Mouse (Mus musculus) induced T-regulatory cell, adult 2 months (primary cell): ENCODE data around the gene Cntn6.

ENCODE experiments used
- DNase-seq: peaks from one replicate; pipeline ENCODE4 v3.0.0-alpha.2; 2012; ENCODE audit warnings: low read depth

Gene Cntn6

GRCm38 (mm10) chr6:104761226-104761625, 268.6 kb downstream of the Cntn6 start:
- DNase-seq = no peak

DNA sequence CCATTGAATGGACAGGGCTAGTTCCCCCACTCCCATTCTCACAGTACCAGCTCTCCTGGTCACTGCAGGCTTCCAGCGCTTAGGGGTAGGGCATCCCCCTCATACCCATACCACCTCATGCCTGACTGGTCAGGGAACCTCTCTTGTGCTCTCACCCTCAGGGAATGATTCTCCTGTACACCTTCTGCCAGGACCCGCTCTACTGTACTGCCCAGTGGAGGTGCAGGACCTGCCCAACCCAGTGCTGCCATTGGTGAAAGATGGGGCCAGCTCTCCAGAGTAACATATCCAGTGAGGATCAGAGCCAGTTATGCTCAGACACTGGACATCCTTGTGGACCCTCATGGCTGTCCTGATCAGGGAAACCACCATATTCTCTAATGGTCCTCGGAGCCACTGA, 291.3 kb downstream of the Cntn6 start:
- no peak for DNase-seq

- no peak for DNase-seq
Observed at GRCm38 (mm10) chr6:104787502-104787901, 294.9 kb downstream of the Cntn6 start.

DNA sequence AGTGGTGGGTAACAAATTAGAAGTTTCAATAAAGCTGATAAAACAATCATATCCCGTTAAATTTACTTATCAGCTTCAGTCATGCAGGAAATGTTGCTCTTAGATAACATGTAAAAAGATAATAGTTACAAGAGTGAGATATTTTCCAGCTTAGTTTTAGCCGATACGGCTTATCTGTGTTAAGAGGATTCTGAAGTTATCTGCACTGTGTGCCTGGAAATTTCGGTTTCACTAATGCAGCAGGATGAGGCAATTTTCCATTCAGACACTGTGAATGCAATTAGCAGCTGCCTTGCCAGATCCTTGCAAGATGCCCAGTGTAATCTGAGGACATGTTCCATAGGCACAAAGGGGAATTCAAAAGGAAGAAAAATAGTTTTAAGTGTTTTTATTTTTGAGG, 315.9 kb downstream of the Cntn6 start:
- no peak for DNase-seq

DNA sequence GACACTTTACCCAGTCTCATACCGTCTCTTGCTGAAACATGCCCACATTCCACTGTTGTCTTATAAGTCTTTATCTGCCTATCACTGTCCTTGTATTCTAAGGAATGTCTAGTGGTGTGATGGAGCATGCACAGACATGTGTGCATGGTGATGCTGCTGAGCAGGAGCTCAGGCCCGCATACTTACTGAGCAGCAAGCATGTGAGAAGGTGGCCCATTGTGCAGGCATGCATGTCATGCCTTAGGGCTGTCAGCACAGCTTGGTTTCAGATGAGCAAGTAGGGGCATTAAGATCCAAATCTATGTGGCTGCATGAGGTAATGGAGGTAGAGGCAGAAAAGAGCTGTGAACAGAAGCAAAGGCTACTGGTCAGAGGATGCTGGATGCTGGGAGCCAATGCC, 323.0 kb downstream of the Cntn6 start:
- DNase-seq = no peak

GRCm38 (mm10) chr6:104879711-104880110, 387.1 kb downstream of the Cntn6 start:
- DNase-seq = no peak

DNA sequence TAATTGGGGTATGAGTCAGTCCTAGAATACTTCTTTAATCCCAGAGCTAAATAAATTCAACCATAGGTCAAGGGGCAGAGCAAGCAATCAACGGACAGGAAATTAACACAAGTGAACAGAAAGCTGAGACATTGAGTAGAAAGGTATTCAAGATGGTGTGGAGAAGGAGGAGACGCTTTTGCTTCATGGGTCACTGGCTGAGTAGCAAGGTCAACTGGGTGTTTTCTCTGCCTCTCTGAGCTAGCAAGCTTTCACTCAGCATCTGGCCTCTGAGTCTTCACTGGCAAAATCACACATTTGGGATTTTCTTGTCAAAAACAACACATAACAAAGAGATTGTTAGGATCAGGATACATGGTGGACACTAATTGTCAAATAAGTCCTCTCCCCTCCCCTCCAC, 391.4 kb downstream of the Cntn6 start:
- no peak for DNase-seq

DNA sequence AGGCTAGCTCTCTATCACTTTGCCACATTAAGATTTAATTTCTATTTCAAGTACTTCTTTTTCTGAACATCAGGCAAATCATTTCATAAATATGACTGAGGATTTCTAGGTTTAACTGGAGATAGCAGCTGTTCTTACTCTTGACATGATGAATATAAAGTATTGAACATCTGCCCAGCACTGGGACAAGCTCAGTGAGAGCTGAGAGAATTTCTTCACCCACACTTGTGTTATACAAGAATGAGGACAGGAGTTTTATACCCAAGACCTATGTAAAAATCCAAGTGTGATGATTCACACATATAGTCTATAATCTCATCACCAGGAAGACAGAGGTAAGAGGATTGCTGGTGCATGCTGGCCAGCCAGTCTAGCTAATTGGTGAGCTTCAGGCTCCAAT, 393.2 kb downstream of the Cntn6 start:
- no peak for DNase-seq

- DNase-seq = no peak
Observed at GRCm38 (mm10) chr6:104891071-104891470, 398.5 kb downstream of the Cntn6 start.
